In genomic region chr7:144254674-144255246, GRCm38 (mm10) we compare ENCODE assay signal across 15 mouse cellular contexts.
DNase-seq lines count a peak whose midpoint lies in the region; ATAC-seq lines count a peak whose summit lies in the region.
"Had no signal": no experiment of that assay in that cellular context is flagged by ENCODE, and none has a peak within 500 bp of the region (broad histone marks: within the 10 kb centered on the region; RNA-seq: fewer than 3 reads in every experiment).

No protein-coding gene starts in this region.

- no peak overlapping the region for H3K27ac ChIP-seq in limb, embryonic 13.5 days
- no peak overlapping the region for H3K27ac ChIP-seq in limb, embryonic 10.5 days
- no peak overlapping the region for H3K27ac ChIP-seq in forebrain, embryonic 15.5 days (replicated peaks)
- no peak overlapping the region for H3K27ac ChIP-seq in neural tube, embryonic 13.5 days (replicated peaks)
- H3K27ac ChIP-seq: liver, embryonic 13.5 days had no signal

- no peak overlapping the region for H3K4me3 ChIP-seq in limb, embryonic 13.5 days
- H3K4me3 ChIP-seq in limb, embryonic 10.5 days, result no peak overlapping the region
- no peak overlapping the region for H3K4me3 ChIP-seq in forebrain, embryonic 15.5 days
- no peak overlapping the region for H3K4me3 ChIP-seq in neural tube, embryonic 13.5 days
- H3K4me3 ChIP-seq: erythroblast, embryonic 14.5 days; liver, embryonic 13.5 days had no signal

- no peak overlapping the region for H3K9ac ChIP-seq in limb, embryonic 13.5 days
- H3K9ac ChIP-seq in forebrain, embryonic 15.5 days (replicated peaks), result no peak overlapping the region; the same call in 1 of the 2 replicates
- H3K9ac ChIP-seq in neural tube, embryonic 13.5 days, result no peak overlapping the region
- H3K9ac ChIP-seq: liver, embryonic 13.5 days had no signal

- H3K36me3 ChIP-seq in limb, embryonic 13.5 days, result no peaks in the 10 kb centered on the region
- no peaks in the 10 kb centered on the region for H3K36me3 ChIP-seq in limb, embryonic 10.5 days
- H3K36me3 ChIP-seq in forebrain, embryonic 15.5 days, result no peaks in the 10 kb centered on the region
- H3K36me3 ChIP-seq in neural tube, embryonic 13.5 days, result no peaks in the 10 kb centered on the region
- H3K36me3 ChIP-seq: liver, embryonic 13.5 days had no signal

- no peaks in the 10 kb centered on the region for H3K27me3 ChIP-seq in limb, embryonic 13.5 days
- no peaks in the 10 kb centered on the region for H3K27me3 ChIP-seq in limb, embryonic 10.5 days (ENCODE audit: low read depth, poor library complexity, severe bottlenecking)
- no peaks in the 10 kb centered on the region for H3K27me3 ChIP-seq in forebrain, embryonic 15.5 days
- H3K27me3 ChIP-seq in neural tube, embryonic 13.5 days, result peaks cover 3% of the 10 kb centered on the region; the same call in 1 of the 2 replicates
- H3K27me3 ChIP-seq: liver, embryonic 13.5 days had no signal

- H3K4me1 ChIP-seq in limb, embryonic 13.5 days, result no peaks in the 10 kb centered on the region
- peaks cover 13% of the 10 kb centered on the region for H3K4me1 ChIP-seq in limb, embryonic 10.5 days
- peaks cover 34% of the 10 kb centered on the region for H3K4me1 ChIP-seq in forebrain, embryonic 15.5 days
- peaks cover 40% of the 10 kb centered on the region for H3K4me1 ChIP-seq in neural tube, embryonic 13.5 days (replicated peaks)
- H3K4me1 ChIP-seq: liver, embryonic 13.5 days; megakaryocyte, embryonic 14.5 days had no signal

- 34% methylated on average over 8 of the region's 8 CpGs for WGBS in limb, embryonic 13.5 days
- WGBS in limb, embryonic 10.5 days, result 35% methylated on average over 8 of the region's 8 CpGs
- WGBS in forebrain, embryonic 15.5 days, result 22% methylated on average over 8 of the region's 8 CpGs
- 29% methylated on average over 8 of the region's 8 CpGs for WGBS in neural tube, embryonic 13.5 days

- H3K4me2 ChIP-seq in limb, embryonic 13.5 days (replicated peaks), result 0 out of 2 replicates have a peak overlapping the region, but pooled peaks have one; percentile 14
- no peak overlapping the region for H3K4me2 ChIP-seq in forebrain, embryonic 15.5 days (replicated peaks)
- H3K4me2 ChIP-seq in neural tube, embryonic 13.5 days, result 0 out of 2 replicates have a peak overlapping the region, but pooled peaks have one; percentile 22
- H3K4me2 ChIP-seq: liver, embryonic 13.5 days had no signal

- no peak for DNase-seq in limb, embryonic 10.5 days (ENCODE audit: low spot score)
- peak; percentile 62 for DNase-seq in embryo, embryonic 10 days (ENCODE audit: low spot score)
- DNase-seq in adrenal gland, postnatal 36 days, result no peak
- DNase-seq: adrenal gland, postnatal 25 days; cerebellum, adult 9-11 months; heart, postnatal 10 days; kidney, adult 2 months; liver, embryonic 13.5 days; thymus, adult 2 months had no signal

- no peaks in the 10 kb centered on the region for H3K9me3 ChIP-seq in limb, embryonic 13.5 days
- no peaks in the 10 kb centered on the region for H3K9me3 ChIP-seq in limb, embryonic 10.5 days (replicated peaks)
- H3K9me3 ChIP-seq in forebrain, embryonic 15.5 days, result no peaks in the 10 kb centered on the region
- H3K9me3 ChIP-seq in neural tube, embryonic 13.5 days, result no peaks in the 10 kb centered on the region
- H3K9me3 ChIP-seq: liver, embryonic 13.5 days; megakaryocyte, embryonic 14.5 days had no signal

- ATAC-seq in limb, embryonic 13.5 days (ENCODE audit: low FRiP score, low read depth), result no peak
- peak; percentile 48 for ATAC-seq in forebrain, embryonic 15.5 days (replicated peaks)
- peak; percentile 52 for ATAC-seq in neural tube, embryonic 13.5 days (ENCODE audit: low read depth)
- ATAC-seq in granulocyte monocyte progenitor cell, adult 5-6 weeks (replicated peaks; ENCODE audit: poor library complexity, severe bottlenecking), result no peak

Comparison
In these comparisons a context has a peak if more than half of its experiments do, and no peak if none do; other contexts are left out.
1. ATAC-seq: peak in forebrain, embryonic 15.5 days (single experiment) and neural tube, embryonic 13.5 days (single experiment); none in limb, embryonic 13.5 days (single experiment) and granulocyte monocyte progenitor cell, adult 5-6 weeks (single experiment).